Mouse (Mus musculus) layer of hippocampus, adult 2 months (tissue): ENCODE data around the gene Fscn2. TPM values are rescaled to one million over a fixed set of nuclear protein-coding genes. Genes with fewer than 3 reads are reported as not detected.
"Not testable (repeated sequence)": the region's sequence is repeated elsewhere in the genome, so short reads cannot be mapped to it uniquely, and the experiment has no call there.

Experiments used
- DNase-seq, 2 experiments: peaks; one replicate each; pipeline ENCODE4 v3.0.0; 2022; ENCODE audit warnings: low spot score in 2 of 2
- H3K27ac ChIP-seq: fragments of 200-600 bp; 2 replicates; pipeline ENCODE4 v1.8.1; 2022
- H3K4me3 ChIP-seq: fragments of 200-600 bp; 2 replicates; pipeline ENCODE4 v1.8.1; 2022; ENCODE audit warnings: mild to moderate bottlenecking
- CTCF ChIP-seq: fragments of 200-600 bp; conservative IDR thresholded peaks from 2 replicates; pipeline ENCODE4 v1.8.1; 2022; ENCODE audit warnings: antibody characterized with exemption, mild to moderate bottlenecking, moderate library complexity
- microRNA-seq, 2 experiments: library from miRNA; unstranded; fragments of <30 nt; microRNA quantifications; one replicate each; pipeline ENCODE4 v1.2.0; 2021
- total RNA-seq, 2 experiments: library from RNA; stranded (reverse); gene quantifications; 2 replicates each; pipeline ENCODE4 v1.2.3; 2021

Gene Fscn2
- total RNA-seq, 2 experiments from 2014 or later: 0.69 to 1.1 TPM

DNA sequence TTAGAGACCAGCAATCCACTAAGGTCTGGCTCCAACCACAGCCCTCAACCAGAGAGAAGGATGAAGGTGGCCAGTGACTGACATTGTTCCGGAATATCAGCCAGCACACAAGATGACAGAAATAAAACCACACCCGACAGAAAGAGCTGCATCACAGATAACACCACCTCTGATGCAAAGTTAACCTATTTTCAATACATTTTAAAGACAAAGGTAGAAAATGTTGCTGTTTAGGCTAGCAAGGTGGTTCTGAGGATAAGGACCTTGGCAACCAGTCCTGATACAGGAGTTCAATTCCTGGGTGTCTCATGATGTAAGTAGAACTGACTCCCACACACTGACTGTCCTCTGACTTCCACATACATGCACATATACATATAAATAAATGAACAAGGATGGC is 38.0 kb downstream of the Fscn2 start:
- no peak for TF ChIP-seq CTCF

DNA sequence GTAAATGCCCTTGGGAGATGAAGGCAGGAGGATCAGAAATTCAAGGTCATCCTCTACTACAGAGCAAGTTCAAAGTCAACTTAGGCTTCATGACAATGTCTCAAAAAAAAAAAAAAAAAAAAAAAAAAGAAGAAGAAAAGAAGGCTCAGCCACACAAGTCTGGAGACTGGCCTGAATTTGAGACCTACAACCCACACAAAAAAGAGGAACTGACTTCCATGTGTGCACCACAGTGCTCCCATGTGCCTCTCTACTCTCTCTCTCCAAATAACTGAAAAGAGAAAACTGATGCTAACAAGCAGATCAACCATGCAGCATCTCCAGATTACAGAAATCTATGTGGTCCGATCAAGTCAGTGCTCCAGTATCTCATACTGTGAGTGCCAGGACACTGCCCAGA is 43.5 kb downstream of the Fscn2 start:
- no peak overlapping the region for H3K4me3 ChIP-seq
- no peak for TF ChIP-seq CTCF
- no peak overlapping the region for H3K27ac ChIP-seq
- no peak for DNase-seq

More for the DNA sequence above, 38.0 kb downstream of the Fscn2 start:
- no peak for DNase-seq
- Histone ChIP-seq H3K4me3 (no peak overlapping the region), H3K27ac (no peak overlapping the region)

DNA sequence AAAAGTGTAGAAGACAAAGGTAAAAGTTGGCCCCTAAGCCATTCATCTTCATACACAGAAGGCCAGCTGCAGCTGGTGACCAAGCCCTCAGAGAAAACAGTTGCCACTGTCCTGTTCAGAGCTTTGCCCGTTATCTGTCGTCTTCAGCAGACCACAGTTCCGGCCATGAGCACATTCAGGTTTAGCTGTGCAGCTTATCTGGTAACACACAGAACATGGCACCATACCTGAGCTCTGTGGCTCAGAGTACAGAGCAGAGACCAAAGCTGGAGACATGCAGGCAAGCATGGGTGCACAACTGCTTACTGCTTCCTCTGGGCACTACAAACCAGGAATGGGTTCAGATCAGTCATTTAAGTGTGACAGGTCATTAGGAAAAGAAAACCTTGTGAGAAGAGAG is 44.5 kb downstream of the Fscn2 start:
- no peak overlapping the region for H3K4me3 ChIP-seq
- no peak overlapping the region for H3K27ac ChIP-seq
- no peak for DNase-seq
- no peak for TF ChIP-seq CTCF

DNA sequence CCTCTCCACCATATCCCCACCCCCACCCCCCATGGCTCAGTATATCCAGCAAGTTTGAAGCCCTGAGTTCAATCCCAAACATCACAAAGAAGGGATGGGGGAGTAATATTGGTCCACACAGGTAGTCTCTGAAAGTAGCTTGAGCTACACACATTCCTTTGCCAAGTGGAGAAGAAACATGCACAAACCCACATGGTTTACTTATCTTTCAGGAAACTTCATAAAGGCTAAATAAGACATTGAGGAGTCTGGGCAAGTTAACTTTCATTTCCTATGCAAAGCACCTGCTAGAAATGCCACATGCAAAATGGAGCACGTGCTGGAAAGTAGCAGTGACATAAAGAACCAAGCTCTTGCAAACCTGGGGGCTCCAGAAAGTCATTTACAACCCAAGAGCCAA is 45.1 kb downstream of the Fscn2 start:
- H3K27ac ChIP-seq: no peak overlapping the region

DNA sequence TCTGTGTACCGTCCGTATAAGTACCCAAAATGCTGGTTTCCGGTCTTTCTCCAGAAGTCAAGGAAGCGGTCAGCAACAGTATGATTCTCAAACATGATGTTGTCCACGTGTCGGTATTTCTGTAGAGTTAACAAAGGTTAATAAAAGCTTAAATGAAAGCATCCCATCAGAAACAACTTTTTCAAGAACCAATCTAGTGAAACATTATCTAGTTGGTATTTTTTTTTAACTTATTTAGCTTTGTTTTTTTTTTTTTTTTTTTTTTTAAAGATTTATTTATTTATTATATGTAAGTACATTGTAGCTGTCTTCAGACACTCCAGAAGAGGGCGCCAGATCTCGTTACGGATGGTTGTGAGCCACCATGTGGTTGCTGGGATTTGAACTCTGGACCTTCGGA is 52.3 kb downstream of the Fscn2 start:
- DNase-seq, H3K27ac ChIP-seq, H3K4me3 ChIP-seq: not testable (repeated sequence)

More for the DNA sequence above, 45.1 kb downstream of the Fscn2 start:
- TF ChIP-seq CTCF: no peak
- DNase-seq: no peak
- no peak overlapping the region for H3K4me3 ChIP-seq

Small RNAs within 50 kb of the gene (microRNA-seq; reads per million reads assigned to microRNA genes)
- gene Gm23419: 0 reads per million in 2 experiments
- gene Mir6935: 0.64 to 1.5 reads per million in 2 experiments

Other genes starting within 250 kb of the Fscn2 start
- 10 to 100 TPM; 86.1 to 86.5 TPM for gene Slc38a10, start 210.2 kb upstream of the Fscn2 start, total RNA-seq
- gene Bahcc1, start 128.6 kb upstream of the Fscn2 start, total RNA-seq: 10 to 100 TPM; 19.9 to 20.7 TPM
- 1,000 to 10,000 TPM; 1,285 to 1,295 TPM for gene Actg1, start 13.0 kb upstream of the Fscn2 start, total RNA-seq
- gene Faap100, start 17.2 kb downstream of the Fscn2 start, total RNA-seq: 10 to 100 TPM; 17.7 to 19.5 TPM
- gene Nploc4, start 76.2 kb downstream of the Fscn2 start, total RNA-seq: 10 to 100 TPM; 64.1 to 70.1 TPM
- gene Tspan10, start 81.1 kb downstream of the Fscn2 start, total RNA-seq: under 1 TPM in 1 of 2 experiments, not detected in 1; 0.20 TPM
- gene Pde6g, start 92.0 kb downstream of the Fscn2 start, total RNA-seq: under 1 TPM in 1 of 2 experiments, not detected in 1; 0.44 TPM
- gene Oxld1, start 96.5 kb downstream of the Fscn2 start, total RNA-seq: 10 to 100 TPM; 17.7 to 19.0 TPM
- 10 to 100 TPM; 20.0 to 32.3 TPM for gene Ccdc137, start 96.6 kb downstream of the Fscn2 start, total RNA-seq
- gene Arl16, start 106.1 kb downstream of the Fscn2 start, total RNA-seq: 10 to 100 TPM; 52.0 to 54.8 TPM
- gene Mrpl12, start 123.1 kb downstream of the Fscn2 start, total RNA-seq: 10 to 100 TPM; 63.2 to 68.1 TPM
- 10 to 100 TPM; 19.8 to 22.3 TPM for gene Slc25a10, start 130.3 kb downstream of the Fscn2 start, total RNA-seq
- not detected for gene Gcgr, start 169.2 kb downstream of the Fscn2 start, total RNA-seq
- 10 to 100 TPM; 65.2 to 67.6 TPM for gene Mcrip1, start 188.2 kb downstream of the Fscn2 start, total RNA-seq
- gene Ppp1r27, start 189.6 kb downstream of the Fscn2 start, total RNA-seq: not detected
- 100 to 1,000 TPM; 106 to 118 TPM for gene P4hb, start 211.7 kb downstream of the Fscn2 start, total RNA-seq
- 100 to 1,000 TPM; 270 to 277 TPM for gene Arhgdia, start 220.1 kb downstream of the Fscn2 start, total RNA-seq
- gene Alyref, start 236.8 kb downstream of the Fscn2 start, total RNA-seq: 10 to 100 TPM; 58.0 to 66.8 TPM
- gene Anapc11, start 236.9 kb downstream of the Fscn2 start, total RNA-seq: 10 to 100 TPM; 87.1 to 89.6 TPM
- 1 to 10 TPM; 1.3 to 1.7 TPM for gene Npb, start 246.9 kb downstream of the Fscn2 start, total RNA-seq